Mouse (Mus musculus) adipocyte (in vitro differentiated cells): ENCODE measurements around the gene Cacna2d1.

Experiments used
- DNase-seq: peaks from one replicate; pipeline ENCODE4 v3.0.0-alpha.2; 2016; ENCODE audit warnings: low spot score

Cacna2d1 gene

GRCm38 (mm10) chr5:16155375-16156284 is 221.1 kb downstream of the Cacna2d1 start:
- no peak for DNase-seq

- DNase-seq, result peak; percentile 10
Observed at GRCm38 (mm10) chr5:16163270-16163669, 228.8 kb downstream of the Cacna2d1 start.

- DNase-seq, result no peak
Observed at GRCm38 (mm10) chr5:16166117-16166867, 231.8 kb downstream of the Cacna2d1 start.

GRCm38 (mm10) chr5:16166868-16167267 is 232.4 kb downstream of the Cacna2d1 start:
- no peak for DNase-seq

GRCm38 (mm10) chr5:16181041-16181440 is 246.6 kb downstream of the Cacna2d1 start:
- no peak for DNase-seq

GRCm38 (mm10) chr5:16184064-16184463 is 249.6 kb downstream of the Cacna2d1 start:
- no peak for DNase-seq

GRCm38 (mm10) chr5:16187931-16188330 is 253.4 kb downstream of the Cacna2d1 start:
- peak; percentile 3 for DNase-seq

- DNase-seq, result no peak
Observed at GRCm38 (mm10) chr5:16189878-16190277, 255.4 kb downstream of the Cacna2d1 start.

- no peak for DNase-seq
Observed at GRCm38 (mm10) chr5:16191165-16191564, 256.7 kb downstream of the Cacna2d1 start.

GRCm38 (mm10) chr5:16199816-16200215 is 265.3 kb downstream of the Cacna2d1 start:
- DNase-seq, result peak; percentile 18

GRCm38 (mm10) chr5:16221960-16222359 is 287.5 kb downstream of the Cacna2d1 start:
- DNase-seq, result no peak

- DNase-seq, result no peak
Observed at GRCm38 (mm10) chr5:16225359-16225758, 290.9 kb downstream of the Cacna2d1 start.

GRCm38 (mm10) chr5:16229384-16229783 is 294.9 kb downstream of the Cacna2d1 start:
- DNase-seq, result no peak

GRCm38 (mm10) chr5:16231477-16231876 is 297.0 kb downstream of the Cacna2d1 start:
- no peak for DNase-seq

- no peak for DNase-seq
Observed at GRCm38 (mm10) chr5:16234891-16235290, 300.4 kb downstream of the Cacna2d1 start.

- DNase-seq, result no peak
Observed at GRCm38 (mm10) chr5:16235864-16236263, 301.4 kb downstream of the Cacna2d1 start.

GRCm38 (mm10) chr5:16236608-16237007 is 302.1 kb downstream of the Cacna2d1 start:
- no peak for DNase-seq

GRCm38 (mm10) chr5:16237972-16238371 is 303.5 kb downstream of the Cacna2d1 start:
- no peak for DNase-seq

GRCm38 (mm10) chr5:16240255-16240654 is 305.8 kb downstream of the Cacna2d1 start:
- DNase-seq, result no peak

GRCm38 (mm10) chr5:16243599-16243998 is 309.1 kb downstream of the Cacna2d1 start:
- DNase-seq, result no peak

- DNase-seq, result no peak
Observed at GRCm38 (mm10) chr5:16252738-16253513, 318.4 kb downstream of the Cacna2d1 start.

GRCm38 (mm10) chr5:16253768-16254167 is 319.3 kb downstream of the Cacna2d1 start:
- DNase-seq, result no peak
